10 mouse cellular contexts compared by ENCODE assay signal in the genomic region with DNA sequence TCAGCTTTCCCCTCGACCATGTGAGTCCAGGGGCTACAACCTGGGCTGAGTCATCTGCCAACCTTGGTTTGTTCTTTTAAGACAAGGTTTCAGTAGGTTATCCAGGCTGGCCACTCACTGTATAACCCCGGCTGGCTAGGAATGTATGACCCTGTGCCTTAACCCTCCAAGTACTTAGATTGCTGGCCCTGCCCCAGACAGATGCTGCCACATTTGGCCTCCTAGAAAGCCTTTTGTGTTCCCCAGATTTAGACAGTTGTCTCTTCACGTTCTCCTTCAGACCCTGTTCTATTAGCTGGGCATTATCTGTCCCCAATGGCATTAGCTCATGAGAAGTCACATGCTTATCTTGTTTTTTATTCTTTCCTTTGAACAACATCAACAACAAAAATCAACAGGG.
"Had no signal": no experiment of that assay in that cellular context is flagged by ENCODE, and none has a peak within 500 bp of the region (broad histone marks: within the 10 kb centered on the region; RNA-seq: fewer than 3 reads in every experiment).

No protein-coding gene starts in this region.

- H3K9ac ChIP-seq: forebrain, postnatal 0 days; hindbrain, embryonic 14.5 days; limb, embryonic 13.5 days; limb, embryonic 15.5 days; liver, embryonic 12.5 days; liver, embryonic 14.5 days had no signal

- H3K4me2 ChIP-seq: heart, embryonic 11.5 days; hindbrain, embryonic 14.5 days; limb, embryonic 13.5 days; limb, embryonic 15.5 days; liver, embryonic 12.5 days had no signal

- H3K27me3 ChIP-seq: limb, embryonic 13.5 days; limb, embryonic 15.5 days; liver, embryonic 12.5 days had no signal

- H3K4me1 ChIP-seq: limb, embryonic 13.5 days; limb, embryonic 15.5 days had no signal

- DNase-seq: gastrocnemius, postnatal 14 days; gastrocnemius, postnatal 36 days; layer of hippocampus, adult 9-11 months had no signal

- H3K27ac ChIP-seq: hindbrain, embryonic 14.5 days; limb, embryonic 13.5 days; limb, embryonic 15.5 days; liver, embryonic 12.5 days; liver, embryonic 14.5 days had no signal

- H3K4me3 ChIP-seq: limb, embryonic 13.5 days; limb, embryonic 15.5 days; liver, embryonic 12.5 days had no signal

- H3K9me3 ChIP-seq: limb, embryonic 13.5 days; limb, embryonic 15.5 days; liver, embryonic 12.5 days had no signal

- ATAC-seq: liver, embryonic 12.5 days had no signal
